Mouse (Mus musculus) stomach, postnatal 0 days (tissue): Measurements from ENCODE around the gene Prss35.

Experiments used
- CTCF ChIP-seq: IDR thresholded peaks from 2 replicates; pipeline ENCODE4 v1.5.1; 2016; ENCODE audit warnings: antibody characterized with exemption, low read depth, mild to moderate bottlenecking, moderate library complexity
- EP300 ChIP-seq: optimal IDR thresholded peaks from 2 replicates; pipeline ENCODE3; 2016; ENCODE audit warnings: antibody characterized with exemption

- peak; percentile 99 for TF ChIP-seq CTCF
- no peak for TF ChIP-seq EP300
Observed at GRCm38 (mm10) chr9:86745926-86746581, 2.6 kb downstream of the Prss35 start.
